Mouse (Mus musculus): ENCODE measurements at regions not wholly inside any gene's neighbourhood (a gene's known extent, or its start where the extent isn't known, plus 50 kb on each side); places are given as distances from the start of the nearest gene placed in this dataset.
A peak's percentile ranks its signal among the peaks of the same experiment; 100 is the strongest.

- DNase-seq: no peak
Measured at GRCm38 (mm10) chr14:67626181-67626580, 1617.2 kb upstream of the Gulo start.

GRCm38 (mm10) chr14:67623841-67624480 is 1615.0 kb upstream of the Gulo start:
- no peak for DNase-seq

GRCm38 (mm10) chr14:67622911-67623310 is 1613.9 kb upstream of the Gulo start:
- no peak for DNase-seq

GRCm38 (mm10) chr14:67621486-67621885 is 1612.5 kb upstream of the Gulo start:
- DNase-seq: no peak

- DNase-seq: peak; percentile 4
Measured at GRCm38 (mm10) chr14:67620854-67621476, 1612.0 kb upstream of the Gulo start.

GRCm38 (mm10) chr14:67619571-67619970 is 1610.6 kb upstream of the Gulo start:
- no peak for DNase-seq

- no peak for DNase-seq
Measured at GRCm38 (mm10) chr14:67614369-67614768, 1605.4 kb upstream of the Gulo start.

GRCm38 (mm10) chr14:67613691-67614090 is 1604.7 kb upstream of the Gulo start:
- DNase-seq: no peak

GRCm38 (mm10) chr14:67613221-67613620 is 1604.2 kb upstream of the Gulo start:
- DNase-seq: no peak

GRCm38 (mm10) chr14:67612471-67612870 is 1603.5 kb upstream of the Gulo start:
- DNase-seq: no peak

GRCm38 (mm10) chr14:67608262-67608661 is 1599.3 kb upstream of the Gulo start:
- DNase-seq: no peak

- no peak for DNase-seq
Measured at GRCm38 (mm10) chr14:67602960-67603359, 1594.0 kb upstream of the Gulo start.

GRCm38 (mm10) chr14:67599734-67600133 is 1590.7 kb upstream of the Gulo start:
- DNase-seq: no peak

- DNase-seq: no peak
Measured at GRCm38 (mm10) chr14:67588627-67589026, 1579.6 kb upstream of the Gulo start.

- no peak for DNase-seq
Measured at GRCm38 (mm10) chr14:67584456-67585048, 1575.5 kb upstream of the Gulo start.

- DNase-seq: no peak
Measured at GRCm38 (mm10) chr14:67582201-67582782, 1573.3 kb upstream of the Gulo start.

- no peak for DNase-seq
Measured at GRCm38 (mm10) chr14:67574346-67574949, 1565.4 kb upstream of the Gulo start.

- DNase-seq: no peak
Measured at GRCm38 (mm10) chr14:67573451-67573995, 1564.5 kb upstream of the Gulo start.

GRCm38 (mm10) chr14:67569744-67570322 is 1560.8 kb upstream of the Gulo start:
- DNase-seq: no peak

GRCm38 (mm10) chr14:67568896-67569743 is 1560.1 kb upstream of the Gulo start:
- no peak for DNase-seq

- no peak for DNase-seq
Measured at GRCm38 (mm10) chr14:67554897-67555296, 1545.9 kb upstream of the Gulo start.
